Mouse (Mus musculus) gastrocnemius, postnatal 10 days (tissue): ENCODE data around the gene Actr5. TPM values are rescaled to one million over a fixed set of nuclear protein-coding genes. Genes with fewer than 3 reads are reported as not detected.
A peak's percentile ranks its signal among the peaks of the same experiment; 100 is the strongest.

ENCODE experiments used
- DNase-seq: peaks from one replicate; pipeline ENCODE4 v3.0.0; 2021; ENCODE audit warnings: mixed read lengths
- total RNA-seq, 2 experiments: library from RNA; stranded (reverse); gene quantifications; 2 replicates each; pipeline ENCODE4 v1.2.3; 2021

The Actr5 gene
- total RNA-seq, 2 experiments from 2014 or later = 4.1 to 6.2 TPM

- peak; percentile 43 for DNase-seq
Measured at GRCm38 (mm10) chr2:158667022-158667670, 42.5 kb downstream of the Actr5 start.

- DNase-seq = peak; percentile 29
Measured at GRCm38 (mm10) chr2:158667671-158668432, 43.2 kb downstream of the Actr5 start.

- no peak for DNase-seq
Measured at GRCm38 (mm10) chr2:158668433-158669010, 43.8 kb downstream of the Actr5 start.

- no peak for DNase-seq
Measured at GRCm38 (mm10) chr2:158669199-158670195, 44.8 kb downstream of the Actr5 start.

- DNase-seq = no peak
Measured at GRCm38 (mm10) chr2:158670571-158670970, 45.9 kb downstream of the Actr5 start.

GRCm38 (mm10) chr2:158672829-158673228 is 48.1 kb downstream of the Actr5 start:
- peak; percentile 36 for DNase-seq

GRCm38 (mm10) chr2:158673493-158673892 is 48.8 kb downstream of the Actr5 start:
- no peak for DNase-seq

- no peak for DNase-seq
Measured at GRCm38 (mm10) chr2:158674131-158674530, 49.4 kb downstream of the Actr5 start.

GRCm38 (mm10) chr2:158674759-158675158 is 50.1 kb downstream of the Actr5 start:
- no peak for DNase-seq

GRCm38 (mm10) chr2:158675161-158675560 is 50.5 kb downstream of the Actr5 start:
- no peak for DNase-seq

GRCm38 (mm10) chr2:158675907-158676533 is 51.3 kb downstream of the Actr5 start:
- no peak for DNase-seq

- DNase-seq = no peak
Measured at GRCm38 (mm10) chr2:158677946-158678345, 53.3 kb downstream of the Actr5 start.

GRCm38 (mm10) chr2:158679091-158679490 is 54.4 kb downstream of the Actr5 start:
- no peak for DNase-seq

- no peak for DNase-seq
Measured at GRCm38 (mm10) chr2:158680357-158680889, 55.7 kb downstream of the Actr5 start.

- no peak for DNase-seq
Measured at GRCm38 (mm10) chr2:158681714-158682113, 57.0 kb downstream of the Actr5 start.

- DNase-seq = no peak
Measured at GRCm38 (mm10) chr2:158682344-158683037, 57.8 kb downstream of the Actr5 start.

- DNase-seq = no peak
Measured at GRCm38 (mm10) chr2:158683038-158683413, 58.3 kb downstream of the Actr5 start.

GRCm38 (mm10) chr2:158684247-158684843 is 59.7 kb downstream of the Actr5 start:
- no peak for DNase-seq

- DNase-seq = no peak
Measured at GRCm38 (mm10) chr2:158684910-158685309, 60.2 kb downstream of the Actr5 start.

- no peak for DNase-seq
Measured at GRCm38 (mm10) chr2:158686394-158686793, 61.7 kb downstream of the Actr5 start.
